Mouse (Mus musculus) heart, postnatal 0 days (tissue): Measurements from ENCODE around the gene Zdhhc19. TPM values are rescaled to one million over a fixed set of nuclear protein-coding genes. Genes with fewer than 3 reads are reported as not detected.

Experiments
- ATAC-seq: fragments of 200-750 bp; cut with Nextera tagmentation; 2 replicates; pipeline ENCODE4 v1.8.0; 2017; ENCODE audit warnings: low read depth, moderate number of reproducible peaks, moderate library complexity; ENCODE audit not compliant: insufficient read depth
- DNase-seq: peaks from one replicate; pipeline ENCODE4 v3.0.0-alpha.2; 2016; ENCODE audit warnings: low spot score
- H3K27ac ChIP-seq: fragments of 300-500 bp; sonication (generic); 2 replicates; pipeline ENCODE4 v1.5.1; 2014; ENCODE audit warnings: low read depth, mild to moderate bottlenecking
- H3K27me3 ChIP-seq: fragments of 300-500 bp; sonication (generic); 2 replicates; pipeline ENCODE4 v1.6.1; 2014; ENCODE audit warnings: low read length, mixed read lengths; ENCODE audit not compliant: control insufficient read depth, insufficient read depth
- H3K36me3 ChIP-seq: fragments of 300-500 bp; sonication (generic); replicated peaks from 2 replicates; pipeline ENCODE4 v1.6.1; 2014; ENCODE audit warnings: low read length, mixed read lengths; ENCODE audit not compliant: control insufficient read depth, insufficient read depth
- H3K4me1 ChIP-seq: fragments of 300-500 bp; sonication (generic); 2 replicates; pipeline ENCODE4 v1.6.1; 2014; ENCODE audit warnings: antibody characterized with exemption; ENCODE audit not compliant: control insufficient read depth, insufficient read depth
- H3K4me2 ChIP-seq: fragments of 300-500 bp; sonication (generic); 2 replicates; pipeline ENCODE4 v1.6.1; 2014; ENCODE audit warnings: low read depth, mild to moderate bottlenecking, low read length, moderate library complexity
- H3K4me3 ChIP-seq: fragments of 300-500 bp; sonication (generic); 2 replicates; pipeline ENCODE4 v1.5.1; 2014; ENCODE audit warnings: low read depth, low read length
- H3K9ac ChIP-seq: fragments of 300-500 bp; sonication (generic); replicated peaks from 2 replicates; pipeline ENCODE4 v1.6.1; 2014; ENCODE audit warnings: low read depth, low read length, mixed read lengths
- H3K9me3 ChIP-seq: fragments of 300-500 bp; sonication (generic); replicated peaks from 2 replicates; pipeline ENCODE4 v1.6.1; 2016; ENCODE audit warnings: low read length; ENCODE audit not compliant: control insufficient read depth
- CTCF ChIP-seq: IDR thresholded peaks from 2 replicates; pipeline ENCODE4 v1.5.1; 2016; ENCODE audit warnings: antibody characterized with exemption, control low read depth, low read depth
- EP300 ChIP-seq: IDR thresholded peaks from 2 replicates; pipeline ENCODE4 v1.6.1; 2016; ENCODE audit warnings: antibody characterized with exemption, low read depth
- WGBS: fragments of 180-500 bp; shearing (Covaris S2); extraction: QIAGEN DNeasy Blood & Tissue Kit; methylation state at CpG from one replicate; pipeline ENCODE4 v1.1.7; 2014; 5-methylcytosine and 5-hydroxymethylcytosine counted together
- polyA plus RNA-seq: library from polyadenylated mRNA; unstranded; fragments of >200 nt; fragmentation: Nextera tagmentation; extraction: Ambion mirVana; gene quantifications from 2 replicates; pipeline ENCODE4 v1.2.1, GENCODE M21; 2015
- total RNA-seq: library from RNA; depleted of rRNA; stranded (reverse); fragments of >200 nt; gene quantifications from 2 replicates; pipeline ENCODE4 v1.2.3, GENCODE M21; 2014; ENCODE audit warnings: low replicate concordance

Gene Zdhhc19
- total and polyA plus RNA-seq, 2 experiments from 2014 or later = not detected

GRCm38 (mm10) chr16:32462950-32463349 lies 33.1 kb upstream of the Zdhhc19 start:
- Histone ChIP-seq H3K4me2 (no peak overlapping the region), H3K27me3 (no peaks in the 10 kb centered on the region), H3K4me1 (peaks cover 5% of the 10 kb centered on the region), H3K4me3 (no peak overlapping the region), H3K27ac (peak overlapping the region; percentile 75), H3K9ac (no peak overlapping the region), H3K36me3 (peaks cover 45% of the 10 kb centered on the region), H3K9me3 (no peaks in the 10 kb centered on the region)
- peak; percentile 30; the same call in 1 of the 2 replicates for ATAC-seq
- no peak for DNase-seq
- TF ChIP-seq EP300 (no peak), CTCF (no peak)
- WGBS = 76% methylated on average over 16 of the region's 16 CpGs

GRCm38 (mm10) chr16:32463426-32463825 lies 32.6 kb upstream of the Zdhhc19 start:
- Histone ChIP-seq H3K36me3 (peaks cover 47% of the 10 kb centered on the region), H3K27ac (peak overlapping the region; percentile 75)

GRCm38 (mm10) chr16:32464908-32465307 lies 31.2 kb upstream of the Zdhhc19 start:
- TF ChIP-seq CTCF = no peak
- no peak for TF ChIP-seq EP300
- no peaks in the 10 kb centered on the region for H3K9me3 ChIP-seq
- no peak overlapping the region for H3K4me2 ChIP-seq
- 0% methylated on average over 1 of the region's 1 CpGs for WGBS
- no peak for ATAC-seq
- no peaks in the 10 kb centered on the region for H3K27me3 ChIP-seq
- peaks cover 53% of the 10 kb centered on the region for H3K36me3 ChIP-seq
- H3K27ac ChIP-seq = no peak overlapping the region
- no peak overlapping the region for H3K9ac ChIP-seq
- H3K4me1 ChIP-seq = peaks cover 5% of the 10 kb centered on the region; the same call in 1 of the 2 replicates
- no peak overlapping the region for H3K4me3 ChIP-seq
- DNase-seq = no peak

More at GRCm38 (mm10) chr16:32463426-32463825, 32.6 kb upstream of the Zdhhc19 start:
- Histone ChIP-seq H3K27me3 (no peaks in the 10 kb centered on the region), H3K4me1 (peaks cover 5% of the 10 kb centered on the region; the same call in 1 of the 2 replicates), H3K9ac (no peak overlapping the region), H3K4me2 (no peak overlapping the region), H3K9me3 (no peaks in the 10 kb centered on the region), H3K4me3 (no peak overlapping the region)
- 29% methylated on average over 2 of the region's 2 CpGs for WGBS
- TF ChIP-seq EP300 (no peak), CTCF (no peak)
- ATAC-seq = peak; percentile 88
- DNase-seq = peak; percentile 77

- no peak overlapping the region for H3K27ac ChIP-seq
- ATAC-seq (no peak), DNase-seq (no peak)
- no peak overlapping the region for H3K4me3 ChIP-seq
- no peaks in the 10 kb centered on the region for H3K27me3 ChIP-seq
- H3K4me1 ChIP-seq = no peaks in the 10 kb centered on the region
- 78% methylated on average over 3 of the region's 3 CpGs for WGBS
- H3K9ac ChIP-seq = no peak overlapping the region
- no peak overlapping the region for H3K4me2 ChIP-seq
- peaks cover 80% of the 10 kb centered on the region for H3K36me3 ChIP-seq
- H3K9me3 ChIP-seq = no peaks in the 10 kb centered on the region
- TF ChIP-seq EP300 = no peak
- no peak for TF ChIP-seq CTCF
These were observed 27.6 kb upstream of the Zdhhc19 start for GRCm38 (mm10) chr16:32468488-32468887.

- Histone ChIP-seq H3K9me3 (no peaks in the 10 kb centered on the region), H3K27ac (no peak overlapping the region), H3K4me2 (no peak overlapping the region), H3K9ac (no peak overlapping the region), H3K36me3 (peaks cover 72% of the 10 kb centered on the region), H3K27me3 (no peaks in the 10 kb centered on the region), H3K4me3 (no peak overlapping the region), H3K4me1 (no peaks in the 10 kb centered on the region)
- TF ChIP-seq EP300 (no peak), CTCF (no peak)
- DNase-seq (no peak), ATAC-seq (no peak)
- WGBS = 58% methylated on average over 5 of the region's 5 CpGs
These were observed 26.5 kb upstream of the Zdhhc19 start for GRCm38 (mm10) chr16:32469404-32470105.
